Mouse (Mus musculus) MEL (cell line): ENCODE results near the gene Gga3. TPM values are rescaled to one million over a fixed set of nuclear protein-coding genes. Genes with fewer than 3 reads are reported as not detected.

ENCODE experiments used
- DNase-seq: peaks from one replicate; pipeline ENCODE4 v3.0.0; 2011; ENCODE audit warnings: low read depth, low spot score
- H3K27ac ChIP-seq: 2 replicates; pipeline ENCODE4 v1.5.1; 2012; ENCODE audit warnings: low read depth, mild to moderate bottlenecking, control low read depth, low read length, moderate library complexity; ENCODE audit not compliant: control insufficient read depth
- H3K27me3 ChIP-seq, 2 experiments: fragments of 150-350 bp in 1 of 2; sonication (generic) in 1 of 2; 2 replicates each; pipeline ENCODE4 v1.6.1; 2012; ENCODE audit warnings: low read length in 2 of 2, mild to moderate bottlenecking in 2 of 2, improper control_type of control experiment in 1 of 2, moderate library complexity in 1 of 2; ENCODE audit not compliant: insufficient read depth in 2 of 2, control insufficient read depth in 1 of 2
- H3K36me3 ChIP-seq, 2 experiments: 2 replicates each; pipeline ENCODE4 v1.6.1; 2012 to 2014; ENCODE audit warnings: low read length in 2 of 2, improper control_type of control experiment in 1 of 2, inconsistent platforms in 1 of 2, mild to moderate bottlenecking in 1 of 2; ENCODE audit not compliant: insufficient read depth in 2 of 2, control insufficient read depth in 1 of 2
- H3K4me1 ChIP-seq, 2 experiments: fragments of 150-350 bp in 1 of 2; sonication (generic) in 1 of 2; 2 replicates each; pipeline ENCODE4 v1.6.1; 2012; ENCODE audit warnings: low read length in 2 of 2, improper control_type of control experiment in 1 of 2, mild to moderate bottlenecking in 1 of 2; ENCODE audit not compliant: insufficient read depth in 2 of 2, control insufficient read depth in 1 of 2
- H3K4me3 ChIP-seq, 2 experiments: fragments of 150-350 bp in 1 of 2; sonication (generic) in 1 of 2; 2 replicates each; pipeline ENCODE4 v1.5.1; 2012; ENCODE audit warnings: low read depth in 2 of 2, low read length in 2 of 2, mild to moderate bottlenecking in 2 of 2, moderate library complexity in 2 of 2, control low read depth in 1 of 2, improper control_type of control experiment in 1 of 2; ENCODE audit not compliant: control insufficient read depth in 1 of 2, insufficient read depth in 1 of 2
- H3K79me2 ChIP-seq: 2 replicates; pipeline ENCODE4 v1.6.1; 2012; ENCODE audit warnings: mild to moderate bottlenecking, low read length, moderate library complexity; ENCODE audit not compliant: control insufficient read depth, poor library complexity, insufficient read depth
- H3K9ac ChIP-seq: 2 replicates; pipeline ENCODE4 v1.6.1; 2012; ENCODE audit warnings: low read depth, mild to moderate bottlenecking, control low read depth, low read length, moderate library complexity; ENCODE audit not compliant: control insufficient read depth, poor library complexity, severe bottlenecking
- H3K9me3 ChIP-seq: fragments of 150-350 bp; sonication (generic); replicated peaks from 2 replicates; pipeline ENCODE4 v1.6.1; 2012; ENCODE audit warnings: mild to moderate bottlenecking, low read length, improper control_type of control experiment, moderate library complexity; ENCODE audit not compliant: insufficient read depth
- BHLHE40 ChIP-seq: IDR thresholded peaks from 2 replicates; pipeline ENCODE4 v1.6.1; 2012; ENCODE audit warnings: low read depth, mild to moderate bottlenecking, inconsistent platforms, low read length, improper control_type of control experiment, borderline replicate concordance
- CHD2 ChIP-seq: IDR thresholded peaks from 2 replicates; pipeline ENCODE4 v1.6.1; 2011; ENCODE audit warnings: low read length, improper control_type of control experiment
- CTCF ChIP-seq, 3 experiments: IDR thresholded peaks in 2 of 3; conservative IDR thresholded peaks in 1 of 3; 2 replicates each; pipeline ENCODE4 v1.5.1; 2011 to 2012; ENCODE audit warnings: low read length in 3 of 3, low read depth in 2 of 3, mild to moderate bottlenecking in 2 of 3, improper control_type of control experiment in 1 of 3, inconsistent platforms in 1 of 3, mixed read lengths in 1 of 3, moderate library complexity in 1 of 3; ENCODE audit not compliant: control insufficient read depth in 1 of 3, insufficient read depth in 1 of 3, poor library complexity in 1 of 3, severe bottlenecking in 1 of 3
- E2F4 ChIP-seq: IDR thresholded peaks from 2 replicates; pipeline ENCODE4 v1.6.1; 2011; ENCODE audit warnings: low read depth, low read length, improper control_type of control experiment, borderline replicate concordance
- EP300 ChIP-seq, 2 experiments: IDR thresholded peaks; 2 replicates each; pipeline ENCODE4 v1.6.1; 2011; ENCODE audit warnings: improper control_type of control experiment in 2 of 2, low read length in 2 of 2, low read depth in 1 of 2, mild to moderate bottlenecking in 1 of 2
- ETS1 ChIP-seq: IDR thresholded peaks from 2 replicates; pipeline ENCODE4 v1.6.1; 2012; ENCODE audit warnings: low read depth, mild to moderate bottlenecking, inconsistent platforms, low read length, improper control_type of control experiment, moderate library complexity
- GABPA ChIP-seq: IDR thresholded peaks from 2 replicates; pipeline ENCODE4 v1.6.1; 2012; ENCODE audit warnings: low read depth, mild to moderate bottlenecking, inconsistent platforms, low read length, improper control_type of control experiment, moderate library complexity
- GATA1 ChIP-seq: IDR thresholded peaks from 2 replicates; pipeline ENCODE4 v1.6.1; 2011; ENCODE audit warnings: low read depth, low read length, improper control_type of control experiment
- JUND ChIP-seq: IDR thresholded peaks from 2 replicates; pipeline ENCODE4 v1.6.1; 2011; ENCODE audit warnings: low read depth, mild to moderate bottlenecking, improper control_type of control experiment, low read length
- KAT2A ChIP-seq: conservative IDR thresholded peaks from 2 replicates; pipeline ENCODE4 v1.6.1; 2012; ENCODE audit warnings: low read depth, low read length, improper control_type of control experiment, inconsistent platforms
- MAFK ChIP-seq: IDR thresholded peaks from 2 replicates; pipeline ENCODE4 v1.6.1; 2011; ENCODE audit warnings: low read depth, mild to moderate bottlenecking, low read length, improper control_type of control experiment, borderline replicate concordance
- MAZ ChIP-seq: IDR thresholded peaks from 2 replicates; pipeline ENCODE4 v1.6.1; 2012; ENCODE audit warnings: low read depth, mild to moderate bottlenecking, inconsistent platforms, low read length, improper control_type of control experiment
- MYC ChIP-seq: IDR thresholded peaks from 2 replicates; pipeline ENCODE4 v1.6.1; 2011; ENCODE audit warnings: low read depth, mild to moderate bottlenecking, low read length, improper control_type of control experiment, moderate library complexity
- NELFE ChIP-seq: IDR thresholded peaks from 2 replicates; pipeline ENCODE4 v1.6.1; 2011; ENCODE audit warnings: low read depth, low read length, improper control_type of control experiment
- POLR2A ChIP-seq, 2 experiments: IDR thresholded peaks; 2 replicates each; pipeline ENCODE4 v1.6.1; 2011 to 2012; ENCODE audit warnings: low read length in 2 of 2, mild to moderate bottlenecking in 2 of 2, control low read depth in 1 of 2, improper control_type of control experiment in 1 of 2, low read depth in 1 of 2, moderate library complexity in 1 of 2; ENCODE audit not compliant: control insufficient read depth in 1 of 2, insufficient read depth in 1 of 2, poor library complexity in 1 of 2
- POLR2AphosphoS2 ChIP-seq: IDR thresholded peaks from 2 replicates; pipeline ENCODE4 v1.6.1; 2011; ENCODE audit warnings: low read length, improper control_type of control experiment
- POLR2AphosphoS5 ChIP-seq: IDR thresholded peaks from 2 replicates; pipeline ENCODE4 v1.6.1; 2012; ENCODE audit warnings: low read depth, borderline replicate concordance, mild to moderate bottlenecking, inconsistent platforms, low read length, moderate library complexity, mixed read lengths
- RCOR1 ChIP-seq: IDR thresholded peaks from 2 replicates; pipeline ENCODE4 v1.6.1; 2012; ENCODE audit warnings: low read depth, mild to moderate bottlenecking, inconsistent platforms, low read length, improper control_type of control experiment
- SIN3A ChIP-seq: IDR thresholded peaks from 2 replicates; pipeline ENCODE4 v1.6.1; 2012; ENCODE audit warnings: low read length, improper control_type of control experiment, inconsistent platforms
- SMC3 ChIP-seq: IDR thresholded peaks from 2 replicates; pipeline ENCODE4 v1.6.1; 2011; ENCODE audit warnings: low read depth, low read length, improper control_type of control experiment
- TBP ChIP-seq: IDR thresholded peaks from 2 replicates; pipeline ENCODE4 v1.8.0; 2011; ENCODE audit warnings: low read depth, low read length, improper control_type of control experiment
- TCF12 ChIP-seq: IDR thresholded peaks from 2 replicates; pipeline ENCODE4 v1.6.1; 2014; ENCODE audit warnings: low read depth, mild to moderate bottlenecking, inconsistent platforms, low read length, improper control_type of control experiment, moderate library complexity
- UBTF ChIP-seq: IDR thresholded peaks from 2 replicates; pipeline ENCODE4 v1.6.1; 2012; ENCODE audit warnings: low read depth, mild to moderate bottlenecking, inconsistent platforms, low read length, improper control_type of control experiment, moderate library complexity, borderline replicate concordance; ENCODE audit not compliant: insufficient read depth
- USF1 ChIP-seq: IDR thresholded peaks from 2 replicates; pipeline ENCODE4 v1.6.1; 2014; ENCODE audit warnings: low read depth, mild to moderate bottlenecking, inconsistent platforms, low read length, improper control_type of control experiment, moderate library complexity
- USF2 ChIP-seq, 2 experiments: IDR thresholded peaks; 2 replicates each; pipeline ENCODE4 v1.6.1; 2011 to 2012; ENCODE audit warnings: improper control_type of control experiment in 2 of 2, low read length in 2 of 2, borderline replicate concordance in 1 of 2, inconsistent platforms in 1 of 2, low read depth in 1 of 2, mild to moderate bottlenecking in 1 of 2; ENCODE audit not compliant: insufficient read depth in 1 of 2
- ZC3H11A ChIP-seq: IDR thresholded peaks from 2 replicates; pipeline ENCODE4 v1.6.1; 2012; ENCODE audit warnings: low read depth, mild to moderate bottlenecking, inconsistent platforms, low read length, improper control_type of control experiment
- ZKSCAN1 ChIP-seq: IDR thresholded peaks from 2 replicates; pipeline ENCODE4 v1.6.1; 2012; ENCODE audit warnings: low read depth, mild to moderate bottlenecking, inconsistent platforms, low read length, improper control_type of control experiment, moderate library complexity
- ZMIZ1 ChIP-seq: IDR thresholded peaks from 2 replicates; pipeline ENCODE4 v1.6.1; 2012; ENCODE audit warnings: low read depth, mild to moderate bottlenecking, inconsistent platforms, low read length, improper control_type of control experiment, moderate library complexity
- ZNF384 ChIP-seq: IDR thresholded peaks from 2 replicates; pipeline ENCODE4 v1.6.1; 2012; ENCODE audit warnings: low read depth, mild to moderate bottlenecking, inconsistent platforms, low read length, improper control_type of control experiment
- polyA plus RNA-seq, 2 experiments: library from polyadenylated mRNA; stranded (reverse) in 1 of 2; unstranded in 1 of 2; fragments of >175 nt in 1 of 2; fragments of >200 nt in 1 of 2; gene quantifications; 2 replicates each; pipeline versions ENCODE4 v1.2.1 to v1.2.4; 2012; ENCODE audit warnings: low replicate concordance in 2 of 2, low read depth in 1 of 2; ENCODE audit not compliant: insufficient read length in 2 of 2, insufficient read depth in 1 of 2, missing spikeins in 1 of 2
- total RNA-seq: library from RNA; depleted of rRNA; stranded (reverse); fragments of 300-350 nt; gene quantifications from 2 replicates; pipeline ENCODE4 v1.2.3, GENCODE M21; 2012

Gene Gga3
- total and polyA plus RNA-seq, 3 experiments = 28.6 to 59.9 TPM; not detected in 1

DNA sequence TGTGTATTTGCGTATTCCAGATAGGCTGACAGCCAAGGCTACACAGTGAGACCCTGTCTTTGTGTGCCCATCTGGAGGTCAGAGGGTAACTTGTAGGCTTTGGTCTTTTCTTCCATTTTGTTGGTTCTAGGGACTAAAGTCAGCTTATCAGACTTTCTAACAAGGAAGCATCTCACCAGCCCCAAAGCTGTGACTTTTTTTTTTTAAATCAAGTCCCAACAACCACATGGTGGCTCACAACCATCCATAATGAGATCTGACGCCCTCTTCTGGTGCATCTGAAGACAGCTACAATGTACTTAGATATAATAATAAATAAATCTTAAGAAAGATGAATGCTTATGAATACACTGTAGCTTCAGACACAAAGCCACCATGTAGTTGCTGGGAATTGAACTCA lies 65.8 kb downstream of the Gga3 start (continued):
- TF ChIP-seq GABPA (no peak), JUND (no peak), ZKSCAN1 (no peak), ZMIZ1 (no peak), ETS1 (no peak; the same call in 1 of the 2 replicates), ZC3H11A (peak; percentile 61), MYC (peak; percentile 95), POLR2A (IDR thresholded peaks at IDR 0.05; ENCODE audit: control insufficient read depth in 1 of 2, insufficient read depth in 1 of 2, low read depth in 1 of 2, low read length in 2 of 2, poor library complexity in 1 of 2) (no peak), CTCF (IDR thresholded peaks at IDR 0.05 in 2 of 3, conservative IDR thresholded peaks at IDR 0.05 in 1 of 3; ENCODE audit: control insufficient read depth in 1 of 3, insufficient read depth in 1 of 3, low read depth in 2 of 3, low read length in 3 of 3, poor library complexity in 1 of 3, severe bottlenecking in 1 of 3) (peak; percentile 7 to 57 (median 20); a peak in 3 of 6 replicates), SIN3A (peak; percentile 75; the same call in 1 of the 2 replicates), MAZ (no peak), USF1 (no peak), BHLHE40 (no peak), E2F4 (no peak), SMC3 (peak; percentile 66), TCF12 (0 out of 2 replicates have a peak, but pooled peaks have one; percentile 39), USF2 (IDR thresholded peaks at IDR 0.05; ENCODE audit: borderline replicate concordance in 1 of 2, insufficient read depth in 1 of 2, low read depth in 1 of 2, low read length in 2 of 2) (no peak), NELFE (no peak), CHD2 (no peak)
- TF ChIP-seq, all 39 proteins: peak for 14

DNA sequence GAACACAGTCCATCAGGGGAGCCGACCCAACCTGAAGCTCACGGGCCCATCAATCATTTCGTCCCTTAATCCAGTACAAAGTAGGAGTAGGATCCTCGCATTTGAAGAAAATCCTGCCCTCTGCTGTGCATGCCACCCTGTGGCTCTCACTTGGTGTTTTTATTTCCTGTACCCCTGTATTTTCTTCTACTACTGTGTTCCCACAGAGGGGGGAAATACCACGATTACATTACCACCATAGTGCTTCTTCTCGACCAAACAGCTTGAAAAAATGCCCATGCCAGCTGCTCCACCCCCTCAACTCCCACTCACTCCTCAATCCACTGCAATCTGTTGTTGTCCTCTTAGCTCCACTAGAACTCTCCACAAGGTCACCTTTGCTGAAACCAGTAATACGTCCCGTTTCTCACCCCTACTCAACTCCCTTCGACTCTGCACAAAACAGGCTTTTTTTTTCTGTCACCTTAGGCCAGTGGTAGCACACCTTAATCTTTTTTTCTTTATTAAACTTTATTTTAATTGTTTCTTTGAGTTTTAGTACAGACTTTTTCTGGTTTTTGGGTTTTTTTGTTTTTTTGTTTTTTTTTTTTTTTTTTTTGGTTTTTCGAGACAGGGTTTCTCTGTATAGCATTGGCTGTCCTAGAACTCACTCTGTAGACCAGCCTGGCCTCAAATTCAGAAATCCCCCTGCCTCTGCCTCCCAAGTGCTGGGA lies 66.8 kb downstream of the Gga3 start:
- TF ChIP-seq JUND (no peak), ZKSCAN1 (no peak), MAZ (no peak), USF2 (IDR thresholded peaks at IDR 0.05; ENCODE audit: borderline replicate concordance in 1 of 2, insufficient read depth in 1 of 2, low read depth in 1 of 2, low read length in 2 of 2) (no peak), RCOR1 (no peak), EP300 (IDR thresholded peaks at IDR 0.05; ENCODE audit: low read depth in 1 of 2, low read length in 2 of 2) (no peak), KAT2A (no peak), ZC3H11A (no peak), POLR2AphosphoS2 (no peak), ETS1 (no peak), GATA1 (no peak), POLR2AphosphoS5 (no peak), CHD2 (no peak), NELFE (no peak), UBTF (no peak), MAFK (no peak), SMC3 (no peak; the same call in 1 of the 2 replicates), CTCF (IDR thresholded peaks at IDR 0.05 in 2 of 3, conservative IDR thresholded peaks at IDR 0.05 in 1 of 3; ENCODE audit: control insufficient read depth in 1 of 3, insufficient read depth in 1 of 3, low read depth in 2 of 3, low read length in 3 of 3, poor library complexity in 1 of 3, severe bottlenecking in 1 of 3) (peak in 1 of 3 experiments; percentile 7; a peak in 1 of 6 replicates), GABPA (no peak), TBP (peak; percentile 11; the same call in 1 of the 2 replicates), ZNF384 (peak; percentile 84)
- TF ChIP-seq, all 39 proteins: peak for 3
- peak; percentile 77 for DNase-seq

More for the DNA sequence above, 66.8 kb downstream of the Gga3 start:
- peak overlapping the region; percentile 51 to 62 for H3K4me3 ChIP-seq
- no peaks in the 10 kb centered on the region for H3K9me3 ChIP-seq
- H3K79me2 ChIP-seq = peaks cover 40% of the 10 kb centered on the region
- peak overlapping the region; percentile 92 for H3K27ac ChIP-seq
- H3K9ac ChIP-seq = peak overlapping the region; percentile 80
- H3K27me3 ChIP-seq = peaks cover 0 to under 1% of the 10 kb centered on the region in 2 experiments; a peak in 2 of 4 replicates
- H3K4me1 ChIP-seq = peaks cover 9 to 27% of the 10 kb centered on the region in 2 experiments
- peaks cover 26 to 37% of the 10 kb centered on the region in 2 experiments for H3K36me3 ChIP-seq
